Mouse (Mus musculus) neural tube, embryonic 11.5 days (tissue): ENCODE results near the gene Nutm1. TPM values are rescaled to one million over a fixed set of nuclear protein-coding genes. Genes with fewer than 3 reads are reported as not detected.

Source experiments
- ATAC-seq: fragments of 200-750 bp; cut with Nextera tagmentation; 2 replicates; pipeline ENCODE4 v1.8.0; 2017; ENCODE audit warnings: moderate number of reproducible peaks, mild to moderate bottlenecking, moderate TSS enrichment, moderate library complexity; ENCODE audit not compliant: insufficient read depth, low FRiP score, low TSS enrichment
- DNase-seq: peaks from one replicate; pipeline ENCODE4 v3.0.0-alpha.2; 2015; ENCODE audit warnings: low spot score
- H3K27ac ChIP-seq: fragments of 300-500 bp; sonication (generic); 2 replicates; pipeline ENCODE4 v1.5.1; 2014; ENCODE audit warnings: low read depth, mild to moderate bottlenecking, low read length
- H3K27me3 ChIP-seq: fragments of 300-500 bp; sonication (generic); 2 replicates; pipeline ENCODE4 v1.6.1; 2014; ENCODE audit warnings: mild to moderate bottlenecking, low read length, mixed read lengths; ENCODE audit not compliant: control insufficient read depth, insufficient read depth
- H3K36me3 ChIP-seq: fragments of 300-500 bp; sonication (generic); 2 replicates; pipeline ENCODE4 v1.6.1; 2014; ENCODE audit warnings: mild to moderate bottlenecking, low read length, moderate library complexity, mixed read lengths; ENCODE audit not compliant: control insufficient read depth, insufficient read depth
- H3K4me1 ChIP-seq: fragments of 300-500 bp; sonication (generic); 2 replicates; pipeline ENCODE4 v1.6.1; 2014; ENCODE audit warnings: low read length, mixed read lengths; ENCODE audit not compliant: control insufficient read depth, insufficient read depth
- H3K4me2 ChIP-seq: fragments of 300-500 bp; sonication (generic); 2 replicates; pipeline ENCODE4 v1.6.1; 2014; ENCODE audit warnings: low read depth, mild to moderate bottlenecking, moderate library complexity
- H3K4me3 ChIP-seq: fragments of 300-500 bp; sonication (generic); 2 replicates; pipeline ENCODE4 v1.5.1; 2014; ENCODE audit warnings: low read depth, low read length
- H3K9ac ChIP-seq: fragments of 300-500 bp; sonication (generic); 2 replicates; pipeline ENCODE4 v1.6.1; 2014; ENCODE audit warnings: mild to moderate bottlenecking, low read length
- H3K9me3 ChIP-seq: fragments of 300-500 bp; sonication (generic); 2 replicates; pipeline ENCODE4 v1.6.1; 2016; ENCODE audit warnings: low read length; ENCODE audit not compliant: control insufficient read depth
- WGBS: fragments of 180-500 bp; shearing (Covaris S2); extraction: QIAGEN DNeasy Blood & Tissue Kit; methylation state at CpG from one replicate; pipeline ENCODE4 v1.1.7; 2014; 5-methylcytosine and 5-hydroxymethylcytosine counted together
- polyA plus RNA-seq: library from polyadenylated mRNA; unstranded; fragments of >200 nt; fragmentation: Nextera tagmentation; extraction: Ambion mirVana; gene quantifications from 2 replicates; pipeline ENCODE4 v1.2.1, GENCODE M21; 2014

The Nutm1 gene
- polyA plus RNA-seq, 1 experiment from 2014 or later = not detected

DNA sequence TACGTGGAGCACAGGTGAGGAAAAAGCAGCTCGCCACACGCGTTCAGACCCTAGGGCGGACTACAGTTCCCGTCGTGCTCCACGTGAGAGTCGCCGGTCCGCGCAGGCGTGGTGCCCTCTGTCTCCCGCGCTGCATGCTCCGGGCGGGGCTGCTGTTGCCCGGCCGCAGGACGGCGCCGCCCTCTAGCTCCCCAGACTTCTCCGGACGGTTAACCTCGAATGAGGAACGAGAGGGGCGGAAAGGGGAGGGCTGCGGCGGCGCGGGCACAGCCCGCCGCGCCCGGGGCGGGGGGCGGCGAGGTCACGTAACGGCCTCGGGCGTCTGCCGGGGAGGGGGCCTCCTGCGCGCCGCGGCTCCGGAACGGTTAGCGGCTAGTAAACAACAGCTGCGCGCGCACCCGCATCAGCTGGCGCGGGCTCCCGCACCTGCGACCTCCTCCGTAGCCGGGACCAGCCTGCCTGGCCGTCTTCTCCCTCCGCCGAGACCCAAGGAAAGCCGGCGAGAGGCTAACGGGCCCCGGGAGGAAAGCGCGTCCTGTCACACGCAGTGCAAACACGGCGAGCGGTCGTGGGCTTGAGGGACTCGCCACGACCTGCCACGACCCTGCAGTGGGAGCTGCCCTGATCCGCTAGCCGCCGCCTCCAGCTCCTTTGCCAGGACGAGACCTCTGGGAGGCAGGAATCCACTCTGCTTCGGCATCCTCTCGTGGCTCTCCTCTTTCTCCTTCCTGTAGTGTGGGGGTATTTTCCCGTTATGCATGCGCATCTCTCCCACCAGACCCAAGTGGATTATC, 6.6 kb upstream of the Nutm1 start, which contains the start of gene Slc12a6:
Gene Slc12a6 (plus strand): TSS at position 378 of the 794 bp plus-strand sequence.
- Histone ChIP-seq H3K9ac (peak within 1 kb of the TSS; percentile 50), H3K4me3 (peak within 1 kb of the TSS; percentile 72), H3K27ac (peak within 1 kb of the TSS; percentile 91), H3K9me3 (no peaks in the 10 kb centered on the region), H3K36me3 (no peaks in the 10 kb centered on the region), H3K27me3 (no peaks in the 10 kb centered on the region), H3K4me1 (peaks cover 12% of the 10 kb centered on the region), H3K4me2 (peak within 1 kb of the TSS; percentile 94)
- WGBS = under 1% methylated on average over 78 of the region's 85 CpGs
- ATAC-seq = peak; percentile 93
- DNase-seq = peak; percentile 91

DNA sequence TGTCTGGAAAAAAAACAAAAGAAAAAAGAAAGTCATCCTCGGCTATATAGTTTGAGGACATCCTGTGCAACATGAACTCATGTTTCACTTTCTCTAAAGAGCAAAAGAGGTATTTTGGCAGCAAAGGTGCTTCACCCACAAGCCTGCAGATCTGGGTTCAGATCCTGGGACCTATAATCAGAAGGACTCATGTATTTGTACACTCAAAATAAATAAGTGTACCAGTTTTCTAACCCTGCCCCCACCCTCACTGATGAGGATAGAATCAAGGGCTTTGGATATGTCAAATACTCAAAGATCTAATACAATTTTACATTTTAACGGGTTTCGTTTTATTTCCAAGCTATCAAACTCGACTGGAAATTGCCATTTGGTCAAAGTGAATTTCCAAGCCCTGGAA, 5.3 kb upstream of the Nutm1 start:
- H3K9me3 ChIP-seq = no peaks in the 10 kb centered on the region
- DNase-seq = no peak
- ATAC-seq = no peak
- H3K9ac ChIP-seq = no peak overlapping the region
- no peak overlapping the region for H3K27ac ChIP-seq
- WGBS = 83% methylated on average over 4 of the region's 4 CpGs
- H3K36me3 ChIP-seq = no peaks in the 10 kb centered on the region
- H3K4me3 ChIP-seq = no peak overlapping the region
- H3K27me3 ChIP-seq = no peaks in the 10 kb centered on the region
- no peak overlapping the region for H3K4me2 ChIP-seq
- H3K4me1 ChIP-seq = peaks cover 12% of the 10 kb centered on the region

DNA sequence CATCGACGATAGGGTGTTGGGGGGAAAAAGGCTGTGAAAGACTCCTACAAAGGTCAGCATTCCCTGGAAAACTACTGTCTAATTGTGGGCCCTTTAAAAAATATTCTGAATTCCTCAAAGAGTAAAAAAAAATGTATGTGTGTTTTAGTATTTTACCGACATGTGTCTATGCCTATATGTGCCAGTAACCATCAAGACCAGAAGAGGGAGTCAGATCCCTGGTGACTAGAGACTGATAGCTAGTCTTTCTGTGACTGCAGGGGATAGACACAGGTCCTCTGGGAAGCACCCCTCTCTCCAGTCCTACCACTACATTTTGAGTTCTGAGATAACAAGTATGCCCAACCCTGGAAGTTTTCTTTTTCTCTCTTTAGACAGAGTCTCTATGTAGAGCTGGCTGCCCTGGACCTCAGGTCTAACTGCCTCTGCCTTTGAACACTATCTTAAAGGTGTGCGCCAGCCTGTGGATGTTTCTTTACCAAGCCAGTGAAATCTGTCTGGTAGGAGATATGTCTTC, 3.7 kb upstream of the Nutm1 start:
- ATAC-seq = no peak
- H3K9ac ChIP-seq = peak overlapping the region; percentile 57

DNA sequence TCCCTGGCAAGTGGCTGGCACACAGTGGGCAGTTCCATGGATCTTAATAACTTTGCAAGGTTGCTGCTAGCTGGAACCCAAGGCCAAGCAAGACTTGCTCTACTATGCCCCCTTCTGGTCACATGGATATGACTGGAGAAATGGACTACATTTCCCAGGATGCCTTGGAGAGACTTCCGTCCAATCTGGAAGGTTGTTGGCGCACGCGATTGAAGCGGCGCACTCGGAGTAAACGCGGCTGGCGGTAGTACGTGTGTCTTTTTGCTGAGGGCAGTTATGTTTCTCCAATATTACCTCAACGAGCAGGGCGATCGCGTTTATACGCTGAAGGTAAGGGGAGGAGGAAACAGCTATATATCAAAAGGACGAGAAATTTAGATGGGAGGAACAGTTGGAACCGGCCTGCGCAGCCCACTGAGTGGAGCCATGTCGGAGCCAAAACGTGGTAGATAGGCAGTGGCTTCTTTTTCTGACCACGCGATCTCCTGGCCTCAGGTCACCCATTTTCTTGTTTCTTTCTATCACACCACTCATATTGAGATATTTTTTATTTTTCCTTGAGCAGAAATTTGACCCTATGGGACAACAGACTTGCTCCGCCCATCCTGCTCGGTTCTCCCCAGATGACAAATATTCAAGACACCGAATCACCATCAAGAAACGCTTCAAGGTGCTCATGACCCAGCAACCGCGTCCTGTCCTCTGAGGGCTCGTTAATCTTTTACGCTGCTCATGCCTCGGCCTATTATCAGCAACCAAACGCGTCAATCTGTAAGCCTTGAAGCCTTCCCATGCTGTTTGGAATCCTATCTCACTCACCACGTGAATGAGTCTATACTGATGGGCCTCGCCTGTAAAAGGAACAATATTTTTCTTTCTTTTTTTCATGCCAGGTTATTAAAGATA, 2.9 kb upstream of the Nutm1 start, which contains the start of gene Nop10:
Gene Nop10 (plus strand): TSS at position 179 of the 906 bp plus-strand sequence.
- Histone ChIP-seq H3K9me3 (no peaks in the 10 kb centered on the region), H3K27me3 (no peaks in the 10 kb centered on the region), H3K4me3 (peak within 1 kb of the TSS; percentile 47), H3K4me2 (peak within 1 kb of the TSS; percentile 56), H3K4me1 (peaks cover 12% of the 10 kb centered on the region), H3K9ac (peak within 1 kb of the TSS; percentile 57), H3K36me3 (no peaks in the 10 kb centered on the region), H3K27ac (no peak within 1 kb of the TSS)
- under 1% methylated on average over 36 of the region's 36 CpGs for WGBS
- ATAC-seq (peak; percentile 40), DNase-seq (peak; percentile 85)

More for the DNA sequence above, 3.7 kb upstream of the Nutm1 start:
- Histone ChIP-seq H3K36me3 (no peaks in the 10 kb centered on the region), H3K4me1 (peaks cover 12% of the 10 kb centered on the region), H3K9me3 (no peaks in the 10 kb centered on the region), H3K27ac (no peak overlapping the region), H3K4me2 (peak overlapping the region; percentile 56), H3K4me3 (peak overlapping the region; percentile 47), H3K27me3 (no peaks in the 10 kb centered on the region)
- WGBS = 33% methylated on average over 4 of the region's 4 CpGs
- DNase-seq = no peak

DNA sequence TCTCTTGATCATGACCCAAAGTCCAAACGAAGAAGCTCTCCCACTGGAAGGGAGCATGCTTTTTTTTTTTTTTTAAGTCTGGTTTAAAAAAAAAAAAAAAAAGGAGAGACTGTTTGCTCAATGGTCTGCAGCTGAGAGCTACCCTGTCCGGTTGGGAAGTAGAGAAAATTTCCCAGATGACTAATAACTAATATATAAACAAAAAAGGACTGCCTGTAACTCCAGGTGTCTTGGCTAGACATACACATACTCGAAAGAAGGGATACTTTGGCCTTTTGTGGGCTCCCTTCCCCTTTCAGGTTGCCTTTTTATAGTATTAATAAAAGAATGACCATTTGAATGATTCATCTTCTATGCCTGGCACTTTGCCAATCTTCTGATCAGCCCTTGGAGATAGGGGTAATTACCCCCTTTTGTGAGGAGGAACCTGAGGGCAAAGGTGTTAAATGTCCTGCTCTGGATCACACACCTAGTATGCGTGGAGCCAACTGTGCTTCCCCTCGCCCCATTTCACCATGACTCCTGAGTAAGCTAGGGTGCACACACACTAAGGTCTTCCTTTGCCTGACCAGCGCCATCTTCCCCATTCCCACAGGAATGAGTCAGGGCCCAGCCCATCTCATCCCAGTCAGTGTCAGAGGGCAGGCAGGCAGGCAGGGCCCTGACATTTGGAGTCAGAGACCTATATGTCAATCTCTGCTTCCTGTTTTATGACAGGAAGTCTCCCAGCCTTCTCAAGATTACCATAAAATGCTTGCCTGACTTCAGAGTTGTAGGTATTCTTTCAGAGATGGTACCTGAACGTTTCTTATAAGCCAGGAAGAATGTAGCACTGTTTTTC, 4.2 kb downstream of the Nutm1 start:
- no peaks in the 10 kb centered on the region for H3K4me1 ChIP-seq
- H3K27ac ChIP-seq = no peak overlapping the region

DNA sequence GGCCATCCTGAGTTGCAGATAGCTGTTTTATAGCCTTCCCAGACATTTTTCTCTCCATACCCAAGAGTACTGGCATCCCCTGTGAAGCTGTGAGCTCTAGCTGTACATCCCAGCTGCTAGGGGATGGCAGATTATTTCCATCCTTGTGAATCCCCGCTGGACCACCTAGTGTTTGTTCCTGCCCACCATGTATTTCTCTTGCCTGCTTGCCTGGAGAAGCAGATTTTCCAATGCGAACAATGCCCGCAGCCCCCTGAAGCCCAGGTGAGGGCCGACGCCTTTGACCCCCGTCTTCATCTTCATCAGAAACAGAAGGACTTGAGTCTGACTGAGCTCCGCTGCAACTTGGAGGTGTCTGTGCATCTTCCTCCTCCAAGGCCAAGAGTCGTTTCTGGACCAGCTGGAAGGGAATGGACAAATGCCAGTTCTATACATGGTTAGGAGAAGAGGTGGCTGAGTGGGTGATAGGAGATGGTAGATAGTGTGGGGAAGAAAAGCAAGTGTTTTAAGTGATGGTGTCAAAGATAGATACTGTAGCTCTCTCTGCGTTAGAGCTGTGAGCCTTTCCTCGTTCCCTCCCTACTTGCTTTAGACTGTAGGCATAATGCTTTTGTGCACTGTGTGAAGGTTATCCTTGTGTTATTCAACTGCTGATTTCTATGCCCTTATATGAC, 9.2 kb downstream of the Nutm1 start:
- ATAC-seq (no peak), DNase-seq (no peak)
- 92% methylated on average over 10 of the region's 10 CpGs for WGBS
- Histone ChIP-seq H3K9me3 (no peaks in the 10 kb centered on the region), H3K4me2 (no peak overlapping the region), H3K4me3 (no peak overlapping the region), H3K9ac (no peak overlapping the region), H3K36me3 (no peaks in the 10 kb centered on the region; the same call in 1 of the 2 replicates), H3K27me3 (no peaks in the 10 kb centered on the region), H3K27ac (no peak overlapping the region), H3K4me1 (no peaks in the 10 kb centered on the region)

More for the DNA sequence above, 4.2 kb downstream of the Nutm1 start:
- Histone ChIP-seq H3K36me3 (no peaks in the 10 kb centered on the region), H3K4me3 (no peak overlapping the region), H3K4me2 (no peak overlapping the region), H3K27me3 (no peaks in the 10 kb centered on the region), H3K9ac (no peak overlapping the region), H3K9me3 (no peaks in the 10 kb centered on the region)
- ATAC-seq (no peak), DNase-seq (no peak)
- WGBS = 75% methylated on average over 7 of the region's 7 CpGs

DNA sequence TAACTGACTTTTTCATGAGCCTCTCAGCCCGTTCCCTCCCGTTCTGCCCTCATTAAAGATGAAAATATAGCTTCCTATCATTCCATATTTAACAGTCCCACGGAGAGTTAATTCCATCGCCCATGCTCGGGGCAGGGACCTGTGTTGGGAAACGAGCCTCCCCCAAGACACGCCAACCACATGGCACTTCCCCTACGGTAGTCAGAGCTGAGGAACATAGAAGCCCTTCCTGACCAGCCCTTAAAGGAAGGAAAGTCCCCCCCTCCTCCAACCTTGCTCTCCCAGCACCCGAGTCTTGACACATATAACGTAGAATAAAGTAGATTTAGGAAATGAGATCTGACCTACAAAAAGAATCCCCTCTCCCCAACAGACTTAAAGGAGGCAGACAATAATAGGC, 11.8 kb downstream of the Nutm1 start:
- H3K27me3 ChIP-seq = no peaks in the 10 kb centered on the region
- no peak overlapping the region for H3K27ac ChIP-seq
- no peak for ATAC-seq
- WGBS = 89% methylated on average over 10 of the region's 10 CpGs
- H3K4me3 ChIP-seq = no peak overlapping the region
- no peak for DNase-seq
- H3K9me3 ChIP-seq = no peaks in the 10 kb centered on the region
- no peak overlapping the region for H3K4me2 ChIP-seq
- H3K9ac ChIP-seq = no peak overlapping the region
- H3K4me1 ChIP-seq = no peaks in the 10 kb centered on the region
- H3K36me3 ChIP-seq = no peaks in the 10 kb centered on the region; the same call in 1 of the 2 replicates
